Mouse (Mus musculus): ENCODE measurements around the gene Trub1. TPM values are rescaled to one million over a fixed set of nuclear protein-coding genes. Genes with fewer than 3 reads are reported as not detected.

Gene Trub1
- 19.8 and 21.6 TPM in 2 replicates for polyA plus RNA-seq (2012; rRNA removed)

- peak; percentile 43; the same call in 1 of the 2 replicates for TF ChIP-seq POLR2A (IDR thresholded peaks at IDR 0.05; ENCODE audit: borderline replicate concordance, extremely low read depth, insufficient read depth, insufficient read length, poor library complexity, severe bottlenecking)
- no peak for TF ChIP-seq CTCF (IDR thresholded peaks at IDR 0.05; ENCODE audit: borderline replicate concordance, extremely low read depth, insufficient read depth, insufficient read length)
- peak; percentile 95 for DNase-seq (ENCODE audit: low read depth)
These were observed at the start of gene Trub1 for GRCm38 (mm10) chr19:57452492-57453217. Trub1 (plus strand) TSS chr19:57452912.

GRCm38 (mm10) chr19:57403700-57404501 is 48.8 kb upstream of the Trub1 start:
- DNase-seq (ENCODE audit: low read depth): peak; percentile 75
- TF ChIP-seq POLR2A (IDR thresholded peaks at IDR 0.05; ENCODE audit: borderline replicate concordance, extremely low read depth, insufficient read depth, insufficient read length, poor library complexity, severe bottlenecking) (no peak), CTCF (IDR thresholded peaks at IDR 0.05; ENCODE audit: borderline replicate concordance, extremely low read depth, insufficient read depth, insufficient read length) (peak; percentile 87)

- no peak for DNase-seq (ENCODE audit: low read depth)
- TF ChIP-seq CTCF (IDR thresholded peaks at IDR 0.05; ENCODE audit: borderline replicate concordance, extremely low read depth, insufficient read depth, insufficient read length): no peak
- TF ChIP-seq POLR2A (IDR thresholded peaks at IDR 0.05; ENCODE audit: borderline replicate concordance, extremely low read depth, insufficient read depth, insufficient read length, poor library complexity, severe bottlenecking): no peak
These were observed 48.2 kb upstream of the Trub1 start for GRCm38 (mm10) chr19:57404502-57404848.

GRCm38 (mm10) chr19:57407947-57408346 is 44.8 kb upstream of the Trub1 start:
- TF ChIP-seq CTCF (IDR thresholded peaks at IDR 0.05; ENCODE audit: borderline replicate concordance, extremely low read depth, insufficient read depth, insufficient read length) (no peak), POLR2A (IDR thresholded peaks at IDR 0.05; ENCODE audit: borderline replicate concordance, extremely low read depth, insufficient read depth, insufficient read length, poor library complexity, severe bottlenecking) (no peak)
- no peak for DNase-seq (ENCODE audit: low read depth)

- no peak for TF ChIP-seq POLR2A (IDR thresholded peaks at IDR 0.05; ENCODE audit: borderline replicate concordance, extremely low read depth, insufficient read depth, insufficient read length, poor library complexity, severe bottlenecking)
- no peak for TF ChIP-seq CTCF (IDR thresholded peaks at IDR 0.05; ENCODE audit: borderline replicate concordance, extremely low read depth, insufficient read depth, insufficient read length)
- peak; percentile 84 for DNase-seq (ENCODE audit: low read depth)
These were observed 41.1 kb upstream of the Trub1 start for GRCm38 (mm10) chr19:57411375-57412196.

GRCm38 (mm10) chr19:57413170-57413569 is 39.5 kb upstream of the Trub1 start:
- no peak for TF ChIP-seq CTCF (IDR thresholded peaks at IDR 0.05; ENCODE audit: borderline replicate concordance, extremely low read depth, insufficient read depth, insufficient read length)
- DNase-seq (ENCODE audit: low read depth): no peak

- DNase-seq (ENCODE audit: low read depth): no peak
- no peak for TF ChIP-seq POLR2A (IDR thresholded peaks at IDR 0.05; ENCODE audit: borderline replicate concordance, extremely low read depth, insufficient read depth, insufficient read length, poor library complexity, severe bottlenecking)
- TF ChIP-seq CTCF (IDR thresholded peaks at IDR 0.05; ENCODE audit: borderline replicate concordance, extremely low read depth, insufficient read depth, insufficient read length): peak; percentile 12; the same call in 1 of the 2 replicates
These were observed 38.8 kb upstream of the Trub1 start for GRCm38 (mm10) chr19:57413918-57414317.

GRCm38 (mm10) chr19:57415031-57415807 is 37.5 kb upstream of the Trub1 start:
- DNase-seq (ENCODE audit: low read depth): no peak
- TF ChIP-seq POLR2A (IDR thresholded peaks at IDR 0.05; ENCODE audit: borderline replicate concordance, extremely low read depth, insufficient read depth, insufficient read length, poor library complexity, severe bottlenecking) (no peak), CTCF (IDR thresholded peaks at IDR 0.05; ENCODE audit: borderline replicate concordance, extremely low read depth, insufficient read depth, insufficient read length) (no peak)

- DNase-seq (ENCODE audit: low read depth): no peak
- TF ChIP-seq POLR2A (IDR thresholded peaks at IDR 0.05; ENCODE audit: borderline replicate concordance, extremely low read depth, insufficient read depth, insufficient read length, poor library complexity, severe bottlenecking) (no peak), CTCF (IDR thresholded peaks at IDR 0.05; ENCODE audit: borderline replicate concordance, extremely low read depth, insufficient read depth, insufficient read length) (no peak)
These were observed 34.7 kb upstream of the Trub1 start for GRCm38 (mm10) chr19:57417800-57418580.

- no peak for TF ChIP-seq CTCF (IDR thresholded peaks at IDR 0.05; ENCODE audit: borderline replicate concordance, extremely low read depth, insufficient read depth, insufficient read length)
- TF ChIP-seq POLR2A (IDR thresholded peaks at IDR 0.05; ENCODE audit: borderline replicate concordance, extremely low read depth, insufficient read depth, insufficient read length, poor library complexity, severe bottlenecking): no peak
- peak; percentile 43 for DNase-seq (ENCODE audit: low read depth)
These were observed 29.3 kb upstream of the Trub1 start for GRCm38 (mm10) chr19:57423402-57423801.
